Mouse (Mus musculus) kidney, postnatal 36 days (tissue): ENCODE measurements around the gene Limk1.

ENCODE experiments used
- DNase-seq, 2 experiments: peaks; one replicate each; pipeline ENCODE4 v3.0.0; 2021 to 2022; ENCODE audit warnings: mixed read lengths in 2 of 2

The Limk1 gene

GRCm38 (mm10) chr5:134688086-134688717 is at the start of gene Limk1:
TSS of gene Limk1 (minus strand) at chr5:134688598.
- DNase-seq: no peak

- no peak for DNase-seq
Observed at GRCm38 (mm10) chr5:134734920-134735319, 46.5 kb upstream of the Limk1 start.

- DNase-seq: peak in 1 of 2 experiments; percentile 21
Observed at GRCm38 (mm10) chr5:134734072-134734471, 45.7 kb upstream of the Limk1 start.

GRCm38 (mm10) chr5:134733241-134733640 is 44.8 kb upstream of the Limk1 start:
- DNase-seq: no peak

- no peak for DNase-seq
Observed at GRCm38 (mm10) chr5:134729124-134729523, 40.7 kb upstream of the Limk1 start.

GRCm38 (mm10) chr5:134728535-134728934 is 40.1 kb upstream of the Limk1 start:
- no peak for DNase-seq

GRCm38 (mm10) chr5:134727001-134727639 is 38.7 kb upstream of the Limk1 start:
- no peak for DNase-seq

GRCm38 (mm10) chr5:134725299-134725698 is 36.9 kb upstream of the Limk1 start:
- no peak for DNase-seq

GRCm38 (mm10) chr5:134720058-134720457 is 31.7 kb upstream of the Limk1 start:
- DNase-seq: no peak

GRCm38 (mm10) chr5:134711076-134711475 is 22.7 kb upstream of the Limk1 start:
- DNase-seq: peak in 1 of 2 experiments; percentile 51

- peak; percentile 18 to 50 for DNase-seq
Observed at GRCm38 (mm10) chr5:134709275-134709674, 20.9 kb upstream of the Limk1 start.

GRCm38 (mm10) chr5:134704157-134704556 is 15.8 kb upstream of the Limk1 start:
- peak; percentile 74 to 89 for DNase-seq

GRCm38 (mm10) chr5:134695539-134695938 is 7.1 kb upstream of the Limk1 start:
- no peak for DNase-seq

- no peak for DNase-seq
Observed at GRCm38 (mm10) chr5:134695082-134695481, 6.7 kb upstream of the Limk1 start.

GRCm38 (mm10) chr5:134692704-134693103 is 4.3 kb upstream of the Limk1 start:
- DNase-seq: no peak

GRCm38 (mm10) chr5:134688718-134689284 is 403 bp upstream of the Limk1 start:
- DNase-seq: peak; percentile 99

GRCm38 (mm10) chr5:134687187-134687586 is 1.2 kb downstream of the Limk1 start:
- DNase-seq: no peak

GRCm38 (mm10) chr5:134686541-134686940 is 1.9 kb downstream of the Limk1 start:
- no peak for DNase-seq

- DNase-seq: peak in 1 of 2 experiments; percentile 16
Observed at GRCm38 (mm10) chr5:134684398-134684797, 4.0 kb downstream of the Limk1 start.

GRCm38 (mm10) chr5:134683813-134684212 is 4.6 kb downstream of the Limk1 start:
- no peak for DNase-seq

- peak; percentile 26 to 55 for DNase-seq
Observed at GRCm38 (mm10) chr5:134680238-134680637, 8.2 kb downstream of the Limk1 start.

- DNase-seq: peak; percentile 36 to 48
Observed at GRCm38 (mm10) chr5:134678827-134679546, 9.4 kb downstream of the Limk1 start.

- peak; percentile 24 to 40 for DNase-seq
Observed at GRCm38 (mm10) chr5:134678031-134678430, 10.4 kb downstream of the Limk1 start.
